Mouse (Mus musculus) bone marrow macrophage, adult 2 months (primary cell): ENCODE results near the gene Rdh11.

Experiments used
- CTCF ChIP-seq: IDR thresholded peaks from 2 replicates; pipeline ENCODE4 v1.5.1; 2012; ENCODE audit warnings: low read depth, mild to moderate bottlenecking, low read length, moderate library complexity
- POLR2A ChIP-seq: IDR thresholded peaks from 2 replicates; pipeline ENCODE4 v1.6.1; 2012; ENCODE audit warnings: mild to moderate bottlenecking, low read depth, low read length, borderline replicate concordance

DNA sequence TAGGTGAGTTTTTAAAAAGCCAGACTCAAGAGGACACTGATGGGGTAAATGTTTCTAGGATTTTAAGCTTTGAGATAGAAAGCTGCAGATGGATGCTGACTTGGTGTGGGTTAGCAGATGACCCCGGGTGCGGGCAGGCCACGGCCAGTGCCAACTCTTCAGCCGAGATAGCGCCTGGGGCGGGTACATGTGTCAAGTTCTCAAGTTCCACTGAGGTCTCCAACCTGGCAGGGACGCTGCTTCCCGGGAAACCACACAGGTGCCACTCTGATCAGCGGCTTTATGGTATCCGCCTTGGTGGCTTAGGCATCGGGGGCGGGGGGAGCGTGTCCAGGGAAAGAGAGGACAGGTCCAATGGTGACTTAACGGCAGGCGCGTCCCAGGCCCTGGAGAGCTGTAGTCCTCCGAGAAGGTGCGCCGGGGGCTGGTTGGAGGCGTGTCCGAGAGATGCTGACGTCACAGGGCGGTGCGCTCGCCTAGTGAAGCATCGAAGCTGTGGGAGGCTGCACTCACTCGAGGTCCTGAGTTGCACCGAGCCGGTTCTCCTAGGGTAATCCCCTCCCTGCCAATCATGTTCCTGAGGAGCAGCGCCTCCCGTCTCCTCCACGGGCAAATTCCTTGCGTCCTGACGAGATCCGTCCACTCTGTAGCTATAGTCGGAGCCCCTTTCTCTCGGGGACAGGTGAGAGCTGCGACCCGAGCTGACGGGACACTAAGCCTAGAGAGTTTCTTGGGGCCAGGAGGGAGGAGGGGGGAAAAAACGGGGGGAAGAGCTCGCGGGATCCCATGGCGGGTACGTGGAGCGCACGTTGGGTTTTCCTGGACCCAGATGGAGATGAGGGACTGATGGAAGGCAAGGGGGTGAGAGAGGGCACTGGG is 61.6 kb downstream of the Rdh11 start, which contains the start of gene Arg2:
- TF ChIP-seq CTCF (no peak), POLR2A (no peak)
